Mouse (Mus musculus): ENCODE data around the gene Dusp10. TPM values are rescaled to one million over a fixed set of nuclear protein-coding genes. Genes with fewer than 3 reads are reported as not detected.

The Dusp10 gene
- polyA plus RNA-seq, 1 experiment from 2014 or later, result 9.7 TPM

DNA sequence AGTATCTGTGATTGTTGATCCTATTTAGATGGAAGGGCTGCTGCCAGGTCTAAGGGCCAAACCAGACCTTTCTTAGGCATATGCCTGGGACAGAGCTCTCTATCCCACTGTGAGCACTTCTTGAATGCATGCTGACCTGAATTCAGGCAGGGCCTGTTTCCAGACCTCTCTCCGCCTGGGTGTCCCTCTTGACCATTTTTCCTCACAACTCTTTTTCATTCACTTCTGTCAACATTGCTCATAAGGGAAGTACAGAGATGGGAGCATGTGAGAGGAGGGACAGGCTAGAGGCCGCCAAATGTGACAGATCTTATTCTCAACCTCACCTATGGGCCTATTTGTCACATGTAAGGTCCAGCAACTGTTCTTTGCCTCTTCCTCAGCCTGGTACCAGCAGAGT is 41.1 kb downstream of the Dusp10 start:
- no peak overlapping the region; a peak in 1 of 4 replicates for H3K27ac ChIP-seq (replicated peaks in 1 of 2; ENCODE audit: control insufficient read depth in 1 of 2, insufficient read depth in 1 of 2, low read depth in 2 of 2, low read length in 2 of 2)
- H3K4me2 ChIP-seq (ENCODE audit: low read length), result no peak overlapping the region
- H3K9ac ChIP-seq (ENCODE audit: low read length), result 0 out of 2 replicates have a peak overlapping the region, but pooled peaks have one; percentile 8
- no peak for ATAC-seq (ENCODE audit: insufficient number of reproducible peaks, insufficient read depth, low FRiP score, low read depth)
- no peak overlapping the region for H3K4me3 ChIP-seq (ENCODE audit: control insufficient read depth in 1 of 2, insufficient read depth in 1 of 2, low read depth in 1 of 2, low read length in 2 of 2)
- H3K36me3 ChIP-seq (ENCODE audit: control insufficient read depth, insufficient read depth, low read length), result no peaks in the 10 kb centered on the region
- H3K9me3 ChIP-seq (ENCODE audit: control insufficient read depth, low read length), result no peaks in the 10 kb centered on the region
- WGBS, result 90% methylated on average over 2 of the region's 2 CpGs
- no peaks in the 10 kb centered on the region for H3K27me3 ChIP-seq (ENCODE audit: control insufficient read depth, insufficient read depth, low read length)
- H3K4me1 ChIP-seq (ENCODE audit: control insufficient read depth in 2 of 2, insufficient read depth in 2 of 2, low read length in 2 of 2), result peaks cover 35 to 57% of the 10 kb centered on the region in 2 experiments

DNA sequence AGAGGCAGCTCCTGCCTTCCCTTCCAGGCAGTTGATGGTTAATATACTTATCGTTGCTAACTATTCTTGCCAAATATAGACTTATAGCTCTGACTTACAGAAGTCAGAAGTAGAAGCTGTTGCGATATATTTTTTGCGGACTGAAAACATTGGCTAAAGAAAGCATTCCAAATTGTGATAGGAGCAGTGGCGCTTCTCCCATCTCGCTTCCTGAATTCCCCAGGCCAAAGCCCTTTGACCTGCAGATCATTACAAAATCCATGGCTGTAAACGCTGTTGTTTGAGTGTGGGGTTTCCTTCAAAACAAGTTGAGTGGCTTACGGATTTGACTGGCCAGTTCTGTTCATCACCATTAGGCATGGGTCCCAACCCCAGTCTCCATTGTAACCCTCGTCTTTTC is 45.1 kb downstream of the Dusp10 start:
- ATAC-seq (ENCODE audit: insufficient number of reproducible peaks, insufficient read depth, low FRiP score, low read depth), result no peak
- peaks cover 23 to 51% of the 10 kb centered on the region in 2 experiments for H3K4me1 ChIP-seq (ENCODE audit: control insufficient read depth in 2 of 2, insufficient read depth in 2 of 2, low read length in 2 of 2)
- peak overlapping the region; percentile 43 to 68; a peak in 3 of 4 replicates for H3K27ac ChIP-seq (replicated peaks in 1 of 2; ENCODE audit: control insufficient read depth in 1 of 2, insufficient read depth in 1 of 2, low read depth in 2 of 2, low read length in 2 of 2)
- H3K27me3 ChIP-seq (ENCODE audit: control insufficient read depth, insufficient read depth, low read length), result no peaks in the 10 kb centered on the region
- H3K4me3 ChIP-seq (ENCODE audit: control insufficient read depth in 1 of 2, insufficient read depth in 1 of 2, low read depth in 1 of 2, low read length in 2 of 2), result no peak overlapping the region
- no peaks in the 10 kb centered on the region for H3K9me3 ChIP-seq (ENCODE audit: control insufficient read depth, low read length)
- 60% methylated on average over 8 of the region's 8 CpGs for WGBS
- H3K4me2 ChIP-seq (ENCODE audit: low read length), result no peak overlapping the region
- H3K9ac ChIP-seq (ENCODE audit: low read length), result no peak overlapping the region
- no peaks in the 10 kb centered on the region for H3K36me3 ChIP-seq (ENCODE audit: control insufficient read depth, insufficient read depth, low read length)

DNA sequence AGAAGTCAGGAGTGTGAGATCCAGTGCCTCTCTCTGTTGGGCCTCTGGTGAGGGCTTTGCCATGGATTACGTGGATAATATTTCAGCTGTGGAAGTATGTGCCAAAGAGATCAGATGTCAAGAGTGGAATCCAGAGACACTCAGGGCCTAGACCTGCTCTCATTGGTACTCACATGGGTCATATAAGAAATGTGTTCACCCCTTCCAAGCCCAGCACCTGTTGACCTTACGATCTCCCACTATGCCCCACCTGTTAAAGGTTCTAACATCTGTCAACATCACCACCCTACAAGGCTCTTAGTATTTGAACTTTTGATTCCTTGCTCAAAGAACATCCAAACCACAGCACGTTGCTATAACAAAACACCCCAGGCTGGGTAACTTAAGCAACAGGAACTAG is 46.7 kb downstream of the Dusp10 start:
- H3K4me2 ChIP-seq (ENCODE audit: low read length), result no peak overlapping the region
- no peak overlapping the region for H3K4me3 ChIP-seq (ENCODE audit: control insufficient read depth in 1 of 2, insufficient read depth in 1 of 2, low read depth in 1 of 2, low read length in 2 of 2)
- H3K9ac ChIP-seq (ENCODE audit: low read length), result no peak overlapping the region
- no peak for ATAC-seq (ENCODE audit: insufficient number of reproducible peaks, insufficient read depth, low FRiP score, low read depth)
- H3K36me3 ChIP-seq (ENCODE audit: control insufficient read depth, insufficient read depth, low read length), result no peaks in the 10 kb centered on the region
- H3K27ac ChIP-seq (replicated peaks in 1 of 2; ENCODE audit: control insufficient read depth in 1 of 2, insufficient read depth in 1 of 2, low read depth in 2 of 2, low read length in 2 of 2), result peak overlapping the region in 1 of 2 experiments; percentile 74; a peak in 2 of 4 replicates
- peaks cover 26 to 61% of the 10 kb centered on the region in 2 experiments for H3K4me1 ChIP-seq (ENCODE audit: control insufficient read depth in 2 of 2, insufficient read depth in 2 of 2, low read length in 2 of 2)
- WGBS, result 88% methylated on average over 3 of the region's 3 CpGs
- H3K27me3 ChIP-seq (ENCODE audit: control insufficient read depth, insufficient read depth, low read length), result no peaks in the 10 kb centered on the region
- H3K9me3 ChIP-seq (ENCODE audit: control insufficient read depth, low read length), result no peaks in the 10 kb centered on the region

DNA sequence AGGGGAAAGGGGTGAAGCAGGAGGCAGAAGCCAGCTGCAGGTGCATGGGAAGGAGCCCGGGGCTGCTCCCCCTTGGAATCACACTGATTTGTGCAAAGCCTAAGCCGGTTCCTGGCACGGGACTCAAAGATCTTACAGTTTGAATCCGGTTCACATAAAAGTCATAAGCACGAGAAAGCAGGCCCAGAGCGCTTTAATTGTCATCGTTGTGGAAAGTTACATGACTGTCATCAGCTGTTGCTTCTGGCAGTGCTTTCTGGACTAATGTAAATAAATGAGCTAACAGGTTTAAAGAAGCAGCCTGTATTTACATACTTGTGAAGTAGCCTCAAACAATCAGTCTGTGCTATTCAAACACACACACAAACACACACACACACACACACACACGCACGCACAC is 47.3 kb downstream of the Dusp10 start:
- Histone ChIP-seq H3K9me3 (ENCODE audit: control insufficient read depth, low read length) (no peaks in the 10 kb centered on the region), H3K4me1 (ENCODE audit: control insufficient read depth in 2 of 2, insufficient read depth in 2 of 2, low read length in 2 of 2) (peaks cover 27 to 66% of the 10 kb centered on the region in 2 experiments), H3K4me3 (ENCODE audit: control insufficient read depth in 1 of 2, insufficient read depth in 1 of 2, low read depth in 1 of 2, low read length in 2 of 2) (no peak overlapping the region), H3K9ac (ENCODE audit: low read length) (peak overlapping the region; percentile 51; the same call in 1 of the 2 replicates), H3K4me2 (ENCODE audit: low read length) (no peak overlapping the region), H3K36me3 (ENCODE audit: control insufficient read depth, insufficient read depth, low read length) (no peaks in the 10 kb centered on the region), H3K27ac (replicated peaks in 1 of 2; ENCODE audit: control insufficient read depth in 1 of 2, insufficient read depth in 1 of 2, low read depth in 2 of 2, low read length in 2 of 2) (peak overlapping the region; percentile 74 to 81; a peak in 3 of 4 replicates), H3K27me3 (ENCODE audit: control insufficient read depth, insufficient read depth, low read length) (no peaks in the 10 kb centered on the region)
- ATAC-seq (ENCODE audit: insufficient number of reproducible peaks, insufficient read depth, low FRiP score, low read depth), result no peak
- WGBS, result 39% methylated on average over 8 of the region's 9 CpGs

DNA sequence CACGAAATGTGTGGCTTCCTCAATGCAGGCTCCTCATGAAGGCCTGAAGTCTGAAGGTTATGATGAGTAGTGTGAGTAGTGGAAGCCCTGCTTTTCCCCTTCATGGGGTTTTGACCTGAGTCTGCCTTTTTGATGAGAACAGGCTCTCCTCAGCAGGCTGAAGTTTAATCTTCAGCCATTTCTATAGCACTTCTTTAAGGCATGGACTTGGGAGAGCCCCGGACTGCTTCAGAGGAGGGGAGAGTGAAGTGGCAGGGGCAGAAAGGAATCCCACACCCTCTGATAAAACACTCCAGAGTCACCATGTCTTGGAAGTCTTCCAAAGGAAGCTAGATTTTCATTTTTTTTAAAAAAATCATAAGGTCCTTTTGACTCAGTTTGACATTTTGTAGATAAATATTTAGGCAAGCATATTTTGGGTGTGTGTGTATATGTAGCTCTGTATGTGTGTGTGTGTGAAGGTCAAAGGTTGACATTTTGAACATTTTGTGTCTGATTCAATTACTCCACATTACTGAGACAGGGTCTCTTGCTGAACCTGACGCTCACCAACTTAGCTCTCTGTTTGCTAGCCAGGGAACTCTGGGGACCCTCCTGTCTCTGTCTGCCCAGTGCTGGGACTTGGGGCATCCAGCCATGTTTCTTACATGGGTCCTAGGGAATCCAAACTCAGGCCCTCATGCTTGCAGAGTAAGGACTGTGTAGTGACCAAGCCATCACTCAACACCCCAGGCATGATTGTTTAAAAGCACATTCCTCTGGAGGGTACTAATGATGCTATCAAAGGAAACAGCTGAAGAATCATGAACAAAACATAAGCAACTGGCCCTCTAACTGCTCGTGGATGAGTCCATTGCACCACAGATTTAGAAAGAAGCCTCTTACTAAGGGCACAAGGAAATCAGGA is 48.0 kb downstream of the Dusp10 start:
- Histone ChIP-seq H3K27me3 (ENCODE audit: control insufficient read depth, insufficient read depth, low read length) (no peaks in the 10 kb centered on the region), H3K4me1 (ENCODE audit: control insufficient read depth in 2 of 2, insufficient read depth in 2 of 2, low read length in 2 of 2) (peaks cover 32 to 73% of the 10 kb centered on the region in 2 experiments), H3K36me3 (ENCODE audit: control insufficient read depth, insufficient read depth, low read length) (no peaks in the 10 kb centered on the region), H3K27ac (replicated peaks in 1 of 2; ENCODE audit: control insufficient read depth in 1 of 2, insufficient read depth in 1 of 2, low read depth in 2 of 2, low read length in 2 of 2) (peak overlapping the region; percentile 74 to 81), H3K9ac (ENCODE audit: low read length) (no peak overlapping the region; the same call in 1 of the 2 replicates), H3K9me3 (ENCODE audit: control insufficient read depth, low read length) (no peaks in the 10 kb centered on the region), H3K4me3 (ENCODE audit: control insufficient read depth in 1 of 2, insufficient read depth in 1 of 2, low read depth in 1 of 2, low read length in 2 of 2) (no peak overlapping the region), H3K4me2 (ENCODE audit: low read length) (no peak overlapping the region)
- 31% methylated on average over 4 of the region's 4 CpGs for WGBS
- no peak for ATAC-seq (ENCODE audit: insufficient number of reproducible peaks, insufficient read depth, low FRiP score, low read depth)

- Histone ChIP-seq H3K4me2 (ENCODE audit: low read length) (no peak overlapping the region), H3K4me3 (ENCODE audit: control insufficient read depth in 1 of 2, insufficient read depth in 1 of 2, low read depth in 1 of 2, low read length in 2 of 2) (no peak overlapping the region), H3K4me1 (ENCODE audit: control insufficient read depth in 2 of 2, insufficient read depth in 2 of 2, low read length in 2 of 2) (peaks cover 32 to 78% of the 10 kb centered on the region in 2 experiments), H3K36me3 (ENCODE audit: control insufficient read depth, insufficient read depth, low read length) (no peaks in the 10 kb centered on the region), H3K9me3 (ENCODE audit: control insufficient read depth, low read length) (no peaks in the 10 kb centered on the region), H3K27ac (replicated peaks in 1 of 2; ENCODE audit: control insufficient read depth in 1 of 2, insufficient read depth in 1 of 2, low read depth in 2 of 2, low read length in 2 of 2) (peak overlapping the region; percentile 61 to 74; a peak in 3 of 4 replicates), H3K27me3 (ENCODE audit: control insufficient read depth, insufficient read depth, low read length) (no peaks in the 10 kb centered on the region), H3K9ac (ENCODE audit: low read length) (no peak overlapping the region)
- no peak for ATAC-seq (ENCODE audit: insufficient number of reproducible peaks, insufficient read depth, low FRiP score, low read depth)
- WGBS, result 87% methylated on average over 1 of the region's 1 CpGs
Observed at GRCm38 (mm10) chr1:184061901-184062300, 48.8 kb downstream of the Dusp10 start.

- peak; percentile 38; the same call in 1 of the 2 replicates for ATAC-seq (ENCODE audit: insufficient number of reproducible peaks, insufficient read depth, low FRiP score, low read depth)
- Histone ChIP-seq H3K4me1 (ENCODE audit: control insufficient read depth in 2 of 2, insufficient read depth in 2 of 2, low read length in 2 of 2) (peaks cover 23 to 63% of the 10 kb centered on the region in 2 experiments), H3K36me3 (ENCODE audit: control insufficient read depth, insufficient read depth, low read length) (peaks cover 9% of the 10 kb centered on the region), H3K9ac (ENCODE audit: low read length) (peak overlapping the region; percentile 42; the same call in 1 of the 2 replicates), H3K27ac (replicated peaks in 1 of 2; ENCODE audit: control insufficient read depth in 1 of 2, insufficient read depth in 1 of 2, low read depth in 2 of 2, low read length in 2 of 2) (peak overlapping the region; percentile 63 to 80), H3K4me2 (ENCODE audit: low read length) (peak overlapping the region; percentile 7; the same call in 1 of the 2 replicates), H3K27me3 (ENCODE audit: control insufficient read depth, insufficient read depth, low read length) (no peaks in the 10 kb centered on the region), H3K9me3 (ENCODE audit: control insufficient read depth, low read length) (no peaks in the 10 kb centered on the region), H3K4me3 (ENCODE audit: control insufficient read depth in 1 of 2, insufficient read depth in 1 of 2, low read depth in 1 of 2, low read length in 2 of 2) (no peak overlapping the region)
- WGBS, result 38% methylated on average over 7 of the region's 7 CpGs
Observed at GRCm38 (mm10) chr1:184064306-184064705, 51.2 kb downstream of the Dusp10 start.

All from heart, embryonic 14.5 days (tissue).